Mouse (Mus musculus): ENCODE results near the gene Setd4.

The Setd4 gene

GRCm38 (mm10) chr16:93547122-93547521 is 56.7 kb downstream of the Setd4 start:
- in situ Hi-C loops (cut with MboI, MseI): no loop called here

DNA sequence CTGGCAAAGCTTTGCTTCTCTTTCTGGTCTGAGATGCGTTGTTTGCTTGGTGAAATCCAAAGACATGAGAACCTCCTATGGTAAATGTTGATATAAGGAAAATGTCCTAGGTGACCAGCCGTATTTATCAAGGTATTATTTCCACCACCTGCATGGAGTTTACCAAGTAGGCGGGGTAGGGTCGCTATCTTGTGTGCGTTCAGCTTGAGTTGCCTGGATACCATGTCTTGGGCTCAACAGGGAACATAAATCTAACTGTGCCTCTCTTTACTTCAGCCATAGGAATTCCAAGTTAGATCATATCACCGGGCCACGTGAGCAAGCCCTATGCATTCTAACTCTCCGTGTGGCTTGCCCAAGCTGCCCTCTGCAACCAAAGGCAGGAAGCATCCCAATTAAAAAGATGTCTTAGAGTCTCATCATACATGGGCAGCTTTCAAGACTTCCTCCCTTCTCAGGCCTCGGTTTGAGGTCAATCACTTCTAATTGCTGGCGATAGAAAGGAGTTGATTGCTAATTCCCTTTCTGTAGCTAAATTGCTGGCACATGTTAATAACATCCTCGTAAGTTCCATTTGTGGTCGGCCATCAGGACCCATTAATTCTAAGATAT is 57.4 kb downstream of the Setd4 start:
- in situ Hi-C loops (cut with MboI, MseI): no loop called here

DNA sequence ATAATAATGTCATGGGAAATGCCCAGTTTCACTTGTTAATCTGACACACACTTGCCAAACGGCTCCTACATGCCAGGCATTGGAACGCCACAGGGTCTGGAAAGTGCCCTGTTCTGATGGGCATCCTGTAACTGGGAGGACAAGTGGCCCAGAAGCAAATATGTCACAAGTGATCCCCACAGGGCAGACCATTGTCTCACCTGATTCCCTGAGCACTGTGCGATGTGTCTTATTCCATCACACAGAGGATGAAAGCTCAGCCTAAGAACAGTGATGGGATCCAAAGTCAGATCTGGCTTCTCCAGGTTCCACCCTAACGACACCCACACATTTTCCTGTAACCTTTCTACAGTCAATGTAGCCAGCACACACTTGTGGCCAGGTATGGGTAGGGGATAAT is 58.9 kb downstream of the Setd4 start:
- in situ Hi-C loops (cut with MboI, MseI): no loop called here

DNA sequence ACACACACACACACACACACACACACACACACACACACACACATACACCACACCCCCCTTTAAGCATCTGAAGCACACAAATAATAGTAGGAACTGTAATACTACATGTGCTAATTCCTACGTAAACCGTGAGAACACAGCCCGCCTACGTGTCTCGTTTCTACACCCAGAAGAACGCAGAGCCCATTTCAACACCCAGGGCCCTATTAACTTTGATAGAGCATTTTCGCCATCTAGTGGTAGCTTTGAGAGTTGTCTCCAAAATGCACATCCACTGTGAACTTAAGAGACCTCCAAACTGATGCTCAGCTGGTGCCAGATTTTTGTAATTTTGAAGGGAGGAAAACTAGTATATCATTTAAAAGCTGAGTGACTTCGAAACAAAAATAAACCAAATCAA is 60.2 kb downstream of the Setd4 start:
- in situ Hi-C loops (cut with MboI, MseI): no loop called here

DNA sequence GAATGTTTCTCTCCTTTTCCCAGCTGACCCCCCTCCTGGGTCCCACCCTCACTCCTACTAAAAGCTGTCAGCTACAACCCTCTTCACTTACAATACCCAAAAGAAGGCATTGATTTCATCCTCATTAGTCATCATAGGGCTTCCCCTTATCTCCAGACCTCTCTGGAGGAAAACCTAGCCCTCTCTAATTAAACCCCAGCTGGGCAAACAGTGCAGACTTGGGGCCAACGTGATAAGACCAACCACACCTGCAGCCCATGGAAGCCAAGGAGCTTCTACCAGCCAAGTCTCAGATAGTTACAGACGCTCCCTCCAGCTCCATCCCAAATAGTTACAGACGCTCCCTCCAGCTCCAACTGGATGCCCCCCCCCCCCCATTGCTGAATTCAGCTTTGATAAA is 64.0 kb downstream of the Setd4 start:
- in situ Hi-C loops (cut with MboI, MseI): no loop called here

DNA sequence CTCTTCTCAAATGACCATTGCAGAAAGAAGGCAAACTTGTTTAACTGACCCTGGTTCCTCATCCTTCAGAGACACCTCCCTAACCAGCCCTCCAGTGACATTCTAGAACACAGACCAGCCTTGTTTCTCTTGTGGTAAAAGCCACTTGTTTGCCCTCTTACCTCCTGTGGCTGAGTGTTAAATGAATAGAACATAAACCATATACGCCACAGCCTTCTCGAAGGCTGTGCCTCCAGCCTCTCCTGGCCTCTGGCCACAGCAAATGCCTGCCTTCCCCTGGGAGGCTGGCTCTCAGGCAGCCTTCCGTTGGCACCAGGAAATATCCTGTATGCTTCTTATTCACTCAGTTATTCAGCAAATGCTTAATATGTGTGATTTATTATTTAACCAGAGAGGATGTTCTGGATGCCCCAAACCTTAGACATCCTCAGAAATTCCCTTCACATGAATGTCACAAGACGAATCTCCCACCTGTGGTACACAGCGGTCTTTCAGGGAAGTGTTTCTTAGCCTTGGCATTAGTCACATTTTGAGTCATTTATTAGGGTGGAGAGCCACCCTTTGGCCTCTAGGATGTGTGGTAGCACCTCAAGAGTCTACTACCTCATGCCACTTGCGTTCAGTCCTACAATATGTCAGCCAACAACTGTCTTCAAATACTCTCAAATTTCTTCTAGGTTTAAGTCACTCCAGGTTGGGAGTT is 68.6 kb downstream of the Setd4 start:
- in situ Hi-C loops (cut with MboI, MseI): no loop called here

Measured in T-helper 1 cell (primary cell).